Mouse (Mus musculus) urinary bladder, adult 18-20 months (tissue): ENCODE results near the gene Hras.
A peak's percentile ranks its signal among the peaks of the same experiment; 100 is the strongest.

ENCODE experiments used
- DNase-seq, 2 experiments: peaks; one replicate each; pipeline ENCODE4 v3.0.0; 2022; ENCODE audit warnings: low spot score in 2 of 2, mixed read lengths in 2 of 2

The Hras gene

GRCm38 (mm10) chr7:141193948-141194347 lies at the start of gene Hras, which contains the start of gene Lrrc56:
Gene Hras, minus strand, starts transcription at chr7:141194005.
Gene Lrrc56, plus strand, starts transcription at chr7:141194157.
- peak; percentile 97 to 98 for DNase-seq

GRCm38 (mm10) chr7:141231551-141231950 lies 37.7 kb upstream of the Hras start:
- no peak for DNase-seq

- DNase-seq = no peak
Measured at GRCm38 (mm10) chr7:141231111-141231510, 37.3 kb upstream of the Hras start.

GRCm38 (mm10) chr7:141230570-141230969 lies 36.8 kb upstream of the Hras start:
- DNase-seq = no peak

GRCm38 (mm10) chr7:141229702-141230101 lies 35.9 kb upstream of the Hras start:
- DNase-seq = no peak

- DNase-seq = peak; percentile 85 to 91
Measured at GRCm38 (mm10) chr7:141228279-141229067, 34.7 kb upstream of the Hras start, which contains the start of gene Phrf1. Gene Phrf1, plus strand, starts transcription at chr7:141228784.

- DNase-seq = no peak
Measured at GRCm38 (mm10) chr7:141227796-141228195, 34.0 kb upstream of the Hras start.

GRCm38 (mm10) chr7:141226535-141226934 lies 32.7 kb upstream of the Hras start:
- DNase-seq = no peak

GRCm38 (mm10) chr7:141222696-141223215 lies 29.0 kb upstream of the Hras start:
- DNase-seq = no peak

- DNase-seq = no peak
Measured at GRCm38 (mm10) chr7:141222126-141222467, 28.3 kb upstream of the Hras start.

GRCm38 (mm10) chr7:141221249-141222125 lies 27.7 kb upstream of the Hras start:
- DNase-seq = peak; percentile 93 to 97

GRCm38 (mm10) chr7:141220377-141220776 lies 26.6 kb upstream of the Hras start:
- no peak for DNase-seq

- no peak for DNase-seq
Measured at GRCm38 (mm10) chr7:141219558-141220099, 25.8 kb upstream of the Hras start.

- peak; percentile 38 to 60 for DNase-seq
Measured at GRCm38 (mm10) chr7:141218557-141219133, 24.8 kb upstream of the Hras start.

GRCm38 (mm10) chr7:141218141-141218540 lies 24.3 kb upstream of the Hras start:
- no peak for DNase-seq

- DNase-seq = peak in 1 of 2 experiments; percentile 39
Measured at GRCm38 (mm10) chr7:141217343-141218013, 23.7 kb upstream of the Hras start.

GRCm38 (mm10) chr7:141216894-141217293 lies 23.1 kb upstream of the Hras start:
- peak in 1 of 2 experiments; percentile 15 for DNase-seq

GRCm38 (mm10) chr7:141215880-141216733 lies 22.3 kb upstream of the Hras start:
- peak; percentile 76 to 86 for DNase-seq

GRCm38 (mm10) chr7:141215101-141215879 lies 21.5 kb upstream of the Hras start, which contains the start of gene Rassf7:
Gene Rassf7, plus strand, starts transcription at chr7:141215860.
- DNase-seq = peak; percentile 92 to 94
